Mouse (Mus musculus) megakaryocyte, embryonic 14.5 days (primary cell): ENCODE data around the gene Cdv3.

Experiments used
- FLI1 ChIP-seq: IDR thresholded peaks from 2 replicates; pipeline ENCODE4 v1.6.1; 2012; ENCODE audit warnings: low read length, inconsistent platforms, mixed read lengths
- GATA1 ChIP-seq: IDR thresholded peaks from 3 replicates; pipeline ENCODE4 v1.6.1; 2012; ENCODE audit warnings: mixed read lengths, low read length, inconsistent platforms, borderline replicate concordance

- no peak for TF ChIP-seq GATA1
- TF ChIP-seq FLI1 = no peak
Observed at GRCm38 (mm10) chr9:103382989-103383388, 17.3 kb upstream of the Cdv3 start.
